Mouse (Mus musculus): ENCODE data around the gene Chchd5. TPM values are rescaled to one million over a fixed set of nuclear protein-coding genes. Genes with fewer than 3 reads are reported as not detected.
A peak's percentile ranks its signal among the peaks of the same experiment; 100 is the strongest.

The Chchd5 gene
- 10 to 100 TPM; 17.3 to 20.2 TPM for total RNA-seq (2021)
- long read RNA-seq, experiment 1, transcript Chchd5-201 (4 exons, 1,325 nt), result major isoform, 33 of 40 reads
- long read RNA-seq, experiment 1, partial matches to known transcripts, result 3 of 40 reads
- long read RNA-seq, experiment 1, other reads (novel, unspliced or antisense), result 2 of 40 reads
- long read RNA-seq, experiment 2, transcript Chchd5-201 (4 exons, 1,325 nt), result major isoform, 27 of 32 reads
- long read RNA-seq, experiment 2, partial matches to known transcripts, result 1 of 32 reads
- long read RNA-seq, experiment 2, other reads (novel, unspliced or antisense), result 3 of 32 reads

DNA sequence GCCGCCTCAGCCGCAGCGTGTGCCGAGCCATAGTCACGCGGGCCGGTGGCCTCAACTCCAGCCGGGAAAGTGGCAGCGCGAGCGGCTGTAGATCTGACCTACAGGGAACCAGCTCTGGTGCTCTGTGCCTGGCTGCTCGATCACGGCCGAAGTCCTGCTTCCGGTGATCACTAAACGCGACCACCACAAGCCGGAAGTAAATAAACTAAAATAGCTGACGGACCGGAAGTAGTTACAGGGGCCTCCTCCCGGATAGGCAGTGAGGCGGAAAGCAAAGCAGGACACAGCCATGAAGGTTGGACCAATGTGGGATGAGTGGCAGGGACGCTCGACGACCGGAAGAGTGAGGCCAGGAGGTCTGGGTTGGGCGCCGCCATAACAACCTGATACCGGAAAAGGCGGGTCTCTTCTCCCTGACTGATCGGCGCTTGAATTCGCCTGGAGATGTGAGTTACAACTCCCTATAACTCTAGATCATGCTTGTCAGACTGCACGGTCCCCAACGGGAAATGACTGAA, at the start of gene Chchd5:
Gene Chchd5 (plus strand): TSS at position 289 of the 518 bp plus-strand sequence.
- peak; percentile 91 for DNase-seq

GRCm38 (mm10) chr2:129081097-129081496, 48.4 kb upstream of the Chchd5 start:
- DNase-seq, result no peak

DNA sequence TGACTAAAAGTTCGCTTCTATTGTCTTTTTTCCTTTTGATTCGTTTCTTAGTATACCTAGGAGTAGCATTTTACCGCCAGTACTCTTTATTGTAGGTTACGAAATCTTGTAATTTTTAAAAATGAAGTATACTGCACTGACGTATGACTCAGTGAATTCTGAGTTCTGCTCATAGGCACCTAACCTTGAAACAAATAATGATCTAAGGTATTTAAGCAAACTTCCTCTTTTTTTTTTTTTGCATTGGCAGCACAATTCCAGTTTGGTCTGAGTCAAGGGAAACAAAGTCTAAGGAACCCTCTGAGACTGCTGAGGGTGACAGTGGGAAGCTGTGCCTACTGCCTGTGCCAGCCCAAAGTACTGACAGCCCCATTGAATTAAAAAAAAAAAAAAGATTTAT, 46.0 kb upstream of the Chchd5 start:
- DNase-seq, result no peak

- peak; percentile 40 for DNase-seq
Observed at GRCm38 (mm10) chr2:129084959-129085358, 44.5 kb upstream of the Chchd5 start.

- DNase-seq, result no peak
Observed at GRCm38 (mm10) chr2:129087520-129087919, 42.0 kb upstream of the Chchd5 start.

DNA sequence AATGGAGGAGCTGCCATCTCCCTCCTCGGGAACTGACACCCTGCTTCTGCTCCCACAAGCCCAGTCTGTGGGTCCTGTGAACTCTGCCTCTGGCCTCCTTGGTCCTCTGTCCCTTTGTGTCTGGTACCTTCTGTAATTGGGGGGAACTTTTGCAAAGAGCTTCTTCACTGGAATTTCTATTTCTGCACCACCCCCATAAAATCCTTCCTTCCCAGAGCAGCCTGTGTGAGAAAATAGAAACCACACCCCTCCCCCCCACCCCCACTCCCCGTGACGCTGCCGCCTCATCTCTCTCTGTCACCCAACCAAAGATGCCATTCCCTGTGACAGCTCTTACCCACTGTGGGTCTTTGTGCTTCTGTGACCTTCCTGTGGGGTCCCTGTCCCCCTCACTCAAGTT, 39.1 kb upstream of the Chchd5 start:
- no peak for DNase-seq

- no peak for DNase-seq
Observed at GRCm38 (mm10) chr2:129092810-129093209, 36.7 kb upstream of the Chchd5 start.

- DNase-seq, result no peak
Observed at GRCm38 (mm10) chr2:129093926-129094724, 35.4 kb upstream of the Chchd5 start.

- peak; percentile 94 for DNase-seq
Observed at GRCm38 (mm10) chr2:129100784-129101310, 28.7 kb upstream of the Chchd5 start, which contains the start of gene Polr1b. Polr1b (plus strand) TSS chr2:129100995.

DNA sequence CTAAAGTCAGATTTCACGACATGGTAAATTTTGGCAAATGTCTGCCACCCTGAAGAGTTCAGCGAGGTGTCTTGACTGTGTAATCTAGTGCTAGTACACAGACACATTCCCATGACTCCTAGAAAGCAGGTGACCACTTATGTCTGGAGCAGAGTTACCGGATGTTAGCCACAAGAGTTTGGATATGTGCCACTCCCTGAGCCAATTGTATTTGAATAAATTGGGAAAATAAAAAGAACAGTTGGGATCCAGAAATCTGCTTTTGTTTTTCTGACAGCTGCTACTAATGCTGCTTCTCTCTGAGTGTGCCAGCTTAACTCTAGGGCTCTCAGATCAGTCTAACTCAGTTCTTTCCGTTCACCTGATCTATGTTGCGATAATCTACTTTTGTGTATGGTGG, 16.6 kb upstream of the Chchd5 start:
- DNase-seq, result no peak

DNA sequence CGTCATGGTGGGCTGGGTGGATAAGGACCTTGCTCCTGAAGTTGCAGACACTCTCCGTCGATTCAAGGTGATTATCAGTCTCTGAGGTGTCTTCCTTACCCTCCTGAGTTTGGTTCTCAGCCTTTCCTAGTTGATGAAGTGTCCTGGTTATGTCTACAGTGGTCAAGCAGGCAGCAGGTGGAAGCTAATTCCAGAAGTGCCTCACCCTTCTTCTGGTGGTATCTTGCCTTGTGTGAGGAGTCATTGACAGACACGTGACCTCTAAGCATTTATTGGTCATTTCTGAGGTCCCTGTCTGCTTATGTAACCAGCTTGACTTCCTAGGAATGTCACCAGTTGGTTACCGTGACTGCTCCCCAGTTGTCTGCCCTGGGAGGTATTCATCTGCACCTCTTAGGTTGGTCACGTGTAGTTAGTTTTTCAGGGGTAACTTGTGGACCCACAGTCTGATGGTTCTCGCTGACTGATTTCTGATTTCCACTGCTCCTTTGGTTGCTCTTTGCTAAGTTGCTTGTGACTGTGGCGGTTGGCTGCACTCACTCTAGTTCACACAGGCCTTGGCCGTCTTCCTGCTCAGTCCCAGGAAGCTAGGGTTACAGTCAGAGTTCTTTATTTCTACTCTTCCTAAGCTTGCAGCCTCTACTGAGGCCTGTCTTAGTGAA, 13.7 kb upstream of the Chchd5 start:
- DNase-seq, result no peak

- DNase-seq, result no peak
Observed at GRCm38 (mm10) chr2:129116368-129116739, 13.1 kb upstream of the Chchd5 start.

DNA sequence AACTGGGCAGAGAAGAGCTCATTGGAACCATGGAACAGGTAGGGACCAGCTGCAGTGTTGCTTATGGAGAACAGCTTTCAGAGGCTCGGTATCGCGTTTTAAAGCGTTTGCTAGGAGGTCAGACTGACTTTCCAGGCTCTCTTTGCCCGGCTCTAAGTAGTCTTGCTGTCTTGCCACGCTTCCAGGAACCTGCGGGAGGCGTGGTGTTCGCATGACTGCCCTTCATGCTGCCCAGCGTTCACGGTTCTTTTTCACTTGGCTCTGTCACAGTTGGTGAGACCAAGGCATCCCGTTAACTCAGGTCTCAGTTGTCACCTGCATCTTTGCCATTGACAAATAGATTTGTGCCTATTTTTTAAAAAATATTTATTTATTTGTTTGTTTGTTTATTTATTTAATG, 11.4 kb upstream of the Chchd5 start:
- no peak for DNase-seq

- no peak for DNase-seq
Observed at GRCm38 (mm10) chr2:129121986-129122385, 7.5 kb upstream of the Chchd5 start.

GRCm38 (mm10) chr2:129129987-129130545, 566 bp downstream of the Chchd5 start:
- DNase-seq, result peak; percentile 45

DNA sequence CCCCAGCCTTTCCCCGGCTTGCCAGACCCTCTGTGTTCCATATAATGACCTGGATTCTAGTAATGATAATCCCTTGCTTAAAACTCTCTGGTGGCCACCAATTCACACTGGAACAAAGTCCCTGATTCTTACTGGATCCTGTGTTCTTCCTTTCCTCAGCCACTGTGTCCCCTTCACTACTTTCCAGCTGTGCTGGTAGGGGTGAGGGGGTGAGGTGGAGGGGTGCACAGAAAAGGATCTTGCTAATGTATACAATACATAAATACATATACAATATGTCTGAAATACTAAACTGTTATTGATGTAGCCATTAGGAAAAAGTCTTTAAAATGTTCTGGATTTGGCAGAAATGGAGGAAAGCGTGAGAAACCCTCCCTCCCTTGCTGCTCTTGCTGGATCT, 1.3 kb downstream of the Chchd5 start:
- DNase-seq, result no peak

GRCm38 (mm10) chr2:129132231-129132630, 2.7 kb downstream of the Chchd5 start:
- no peak for DNase-seq

DNA sequence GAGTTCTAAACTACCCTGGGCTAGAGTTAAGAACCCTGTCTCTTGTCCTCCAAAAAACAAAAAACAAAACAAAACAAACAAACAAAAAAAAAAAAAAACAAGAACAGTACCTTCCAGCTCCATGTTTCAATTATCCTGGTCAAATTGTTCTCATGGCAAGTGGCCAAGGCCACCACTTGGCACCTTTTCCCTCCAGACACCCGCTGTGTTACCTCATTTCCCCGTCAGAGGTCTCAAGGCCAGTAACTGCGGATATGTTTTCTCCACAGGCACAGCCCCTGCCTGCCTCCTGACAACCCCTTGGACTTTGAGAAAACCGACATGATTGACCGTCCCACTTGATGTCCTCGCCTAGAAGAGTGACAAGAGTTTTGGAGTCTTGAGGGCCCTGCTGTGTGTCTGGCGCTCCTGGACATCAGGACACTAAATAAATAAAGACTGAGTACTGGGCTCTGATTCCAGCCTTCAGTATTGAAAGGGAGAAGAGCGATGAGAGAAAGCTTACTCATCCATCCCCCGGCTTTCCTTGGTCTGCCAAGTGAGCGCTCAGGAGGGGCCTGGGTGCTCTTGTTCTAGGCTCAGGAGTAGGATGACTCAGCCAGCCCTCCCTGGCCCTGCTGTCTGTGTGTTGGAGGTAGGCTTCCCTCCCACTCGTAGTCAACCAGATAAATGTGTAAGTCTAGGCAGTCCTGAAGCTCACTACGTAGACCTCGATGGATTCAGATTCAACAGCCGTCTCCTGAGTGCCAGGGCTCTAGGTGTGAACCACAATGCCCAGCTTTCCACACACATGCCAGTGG, 3.7 kb downstream of the Chchd5 start:
- DNase-seq, result peak; percentile 82

- no peak for DNase-seq
Observed at GRCm38 (mm10) chr2:129139906-129140305, 10.4 kb downstream of the Chchd5 start.

DNA sequence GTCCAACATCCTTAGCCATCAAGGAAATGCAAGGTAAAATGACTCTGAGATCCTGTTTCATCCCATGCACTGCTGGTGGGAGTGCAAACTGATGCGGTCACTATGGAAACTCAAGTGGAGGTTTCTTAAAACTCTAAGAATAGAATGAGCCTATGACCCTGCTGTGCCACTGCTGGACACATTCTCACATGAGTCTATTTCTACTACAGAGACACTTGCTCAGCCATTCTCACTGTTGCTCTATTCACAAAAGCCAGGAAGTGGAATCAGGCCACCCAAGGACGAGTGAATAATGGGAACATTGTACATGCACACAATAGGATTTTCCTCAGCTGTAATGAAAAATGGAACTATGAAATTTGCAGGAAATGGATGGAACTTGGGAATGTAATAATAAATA, 19.3 kb downstream of the Chchd5 start:
- DNase-seq, result no peak

DNA sequence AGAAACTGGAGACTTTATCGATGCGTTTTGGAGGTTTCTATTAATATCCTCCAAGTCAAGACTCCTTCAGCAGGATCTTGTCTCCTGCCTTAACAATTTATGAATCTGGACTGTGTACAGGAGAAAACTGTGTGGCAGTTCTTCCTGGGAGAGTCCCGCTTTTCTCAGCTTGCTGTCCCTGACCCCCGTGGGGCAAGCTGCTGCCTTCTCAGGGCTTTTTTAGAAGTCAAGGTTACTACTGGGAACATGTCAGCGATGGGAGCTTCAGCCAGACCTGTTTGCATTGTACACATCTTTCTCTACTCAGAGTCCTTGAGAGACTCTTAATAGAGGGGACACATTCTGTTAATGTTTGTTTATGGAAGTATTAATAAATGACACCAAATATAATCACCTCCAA, 20.9 kb downstream of the Chchd5 start:
- no peak for DNase-seq
